Mouse (Mus musculus) midbrain, embryonic 11.5 days (tissue): ENCODE data around the gene Fbxw27. TPM values are rescaled to one million over a fixed set of nuclear protein-coding genes. Genes with fewer than 3 reads are reported as not detected.
A peak's percentile ranks its signal among the peaks of the same experiment; 100 is the strongest.
"Not testable (repeated sequence)": the region's sequence is repeated elsewhere in the genome, so short reads cannot be mapped to it uniquely, and the experiment has no call there.

Source experiments
- ATAC-seq: fragments of 200-750 bp; cut with Nextera tagmentation; 2 replicates; pipeline ENCODE4 v1.8.0; 2017; ENCODE audit warnings: moderate TSS enrichment, moderate library complexity; ENCODE audit not compliant: low FRiP score
- DNase-seq: peaks from one replicate; pipeline ENCODE4 v3.0.0; 2015; ENCODE audit warnings: low spot score; ENCODE audit errors: missing footprints
- H3K27ac ChIP-seq: fragments of 300-500 bp; sonication (generic); 2 replicates; pipeline ENCODE4 v1.5.1; 2014; ENCODE audit warnings: low read depth, low read length
- H3K27me3 ChIP-seq: fragments of 300-500 bp; sonication (generic); 2 replicates; pipeline ENCODE4 v1.6.1; 2014; ENCODE audit warnings: mild to moderate bottlenecking, low read length, moderate library complexity, mixed read lengths; ENCODE audit not compliant: control insufficient read depth, insufficient read depth
- H3K36me3 ChIP-seq: fragments of 300-500 bp; sonication (generic); 2 replicates; pipeline ENCODE4 v1.6.1; 2014; ENCODE audit warnings: mild to moderate bottlenecking, low read length, moderate library complexity, mixed read lengths; ENCODE audit not compliant: control insufficient read depth, insufficient read depth
- H3K4me1 ChIP-seq: fragments of 300-500 bp; sonication (generic); 2 replicates; pipeline ENCODE4 v1.6.1; 2014; ENCODE audit warnings: low read length; ENCODE audit not compliant: control insufficient read depth, insufficient read depth
- H3K4me2 ChIP-seq: fragments of 300-500 bp; sonication (generic); 2 replicates; pipeline ENCODE4 v1.6.1; 2014; ENCODE audit warnings: mild to moderate bottlenecking, moderate library complexity
- H3K4me3 ChIP-seq: fragments of 300-500 bp; sonication (generic); 2 replicates; pipeline ENCODE4 v1.5.1; 2014; ENCODE audit warnings: low read depth, low read length
- H3K9ac ChIP-seq: fragments of 300-500 bp; sonication (generic); 2 replicates; pipeline ENCODE4 v1.6.1; 2014; ENCODE audit warnings: low read length
- H3K9me3 ChIP-seq: fragments of 300-500 bp; sonication (generic); 2 replicates; pipeline ENCODE4 v1.6.1; 2016; ENCODE audit warnings: low read length; ENCODE audit not compliant: control insufficient read depth
- WGBS: fragments of 180-500 bp; shearing (Covaris S2); extraction: QIAGEN DNeasy Blood & Tissue Kit; methylation state at CpG from one replicate; pipeline ENCODE4 v1.1.7; 2014; 5-methylcytosine and 5-hydroxymethylcytosine counted together
- polyA plus RNA-seq: library from polyadenylated mRNA; unstranded; fragments of >200 nt; fragmentation: Nextera tagmentation; extraction: Ambion mirVana; gene quantifications from 2 replicates; pipeline ENCODE4 v1.2.1, GENCODE M21; 2014

Fbxw27 gene
- not detected in 2 replicates for polyA plus RNA-seq

- not testable (repeated sequence) for DNase-seq, H3K4me3 ChIP-seq, H3K9ac ChIP-seq, H3K4me1 ChIP-seq, H3K27ac ChIP-seq, H3K4me2 ChIP-seq, H3K9me3 ChIP-seq, H3K27me3 ChIP-seq, H3K36me3 ChIP-seq, ATAC-seq
- 83% methylated on average over 4 of the region's 4 CpGs for WGBS
These were observed at the start of gene Fbxw27 for GRCm38 (mm10) chr9:109790570-109790969. Gene Fbxw27, minus strand, starts transcription at chr9:109790670.

- Histone ChIP-seq H3K4me3 (peak overlapping the region; percentile 63), H3K27ac (no peak overlapping the region), H3K4me2 (peak overlapping the region; percentile 92), H3K9ac (peak overlapping the region; percentile 75), H3K36me3 (no peaks in the 10 kb centered on the region), H3K4me1 (peaks cover 6% of the 10 kb centered on the region; the same call in 1 of the 2 replicates), H3K27me3 (no peaks in the 10 kb centered on the region), H3K9me3 (no peaks in the 10 kb centered on the region)
- ATAC-seq (peak; percentile 57; the same call in 1 of the 2 replicates), DNase-seq (no peak)
- 14% methylated on average over 6 of the region's 6 CpGs for WGBS
These were observed 42.6 kb upstream of the Fbxw27 start for GRCm38 (mm10) chr9:109833088-109833412.

GRCm38 (mm10) chr9:109832391-109833087, 42.1 kb upstream of the Fbxw27 start, which contains the start of gene Nme6:
Gene Nme6, plus strand, starts transcription at chr9:109832749.
- Histone ChIP-seq H3K4me3 (peak within 1 kb of the TSS; percentile 63), H3K4me1 (peaks cover 6% of the 10 kb centered on the region; the same call in 1 of the 2 replicates), H3K36me3 (no peaks in the 10 kb centered on the region), H3K27me3 (no peaks in the 10 kb centered on the region), H3K9ac (peak within 1 kb of the TSS; percentile 75), H3K27ac (no peak within 1 kb of the TSS; the same call in 1 of the 2 replicates), H3K4me2 (peak within 1 kb of the TSS; percentile 92), H3K9me3 (no peaks in the 10 kb centered on the region)
- peak; percentile 98 for ATAC-seq
- DNase-seq: peak; percentile 100
- WGBS: under 1% methylated on average over 32 of the region's 32 CpGs

- ATAC-seq: no peak
- Histone ChIP-seq H3K9me3 (no peaks in the 10 kb centered on the region), H3K4me3 (no peak overlapping the region), H3K9ac (no peak overlapping the region), H3K27ac (no peak overlapping the region), H3K4me2 (no peak overlapping the region), H3K36me3 (no peaks in the 10 kb centered on the region), H3K27me3 (no peaks in the 10 kb centered on the region), H3K4me1 (no peaks in the 10 kb centered on the region)
- WGBS: 76% methylated on average over 5 of the region's 5 CpGs
- DNase-seq: no peak
These were observed 35.7 kb upstream of the Fbxw27 start for GRCm38 (mm10) chr9:109826181-109826580.

- Histone ChIP-seq H3K36me3 (no peaks in the 10 kb centered on the region), H3K27ac (no peak overlapping the region), H3K9ac (no peak overlapping the region), H3K9me3 (no peaks in the 10 kb centered on the region), H3K4me3 (no peak overlapping the region), H3K27me3 (no peaks in the 10 kb centered on the region), H3K4me1 (no peaks in the 10 kb centered on the region), H3K4me2 (no peak overlapping the region)
- no peak for DNase-seq
- ATAC-seq: no peak
- 68% methylated on average over 4 of the region's 4 CpGs for WGBS
These were observed 35.3 kb upstream of the Fbxw27 start for GRCm38 (mm10) chr9:109825739-109826138.

GRCm38 (mm10) chr9:109816341-109816740, 25.9 kb upstream of the Fbxw27 start:
- Histone ChIP-seq H3K4me2 (no peak overlapping the region), H3K36me3 (no peaks in the 10 kb centered on the region), H3K9ac (no peak overlapping the region), H3K27ac (no peak overlapping the region), H3K4me3 (no peak overlapping the region), H3K27me3 (no peaks in the 10 kb centered on the region), H3K4me1 (no peaks in the 10 kb centered on the region), H3K9me3 (no peaks in the 10 kb centered on the region)
- 74% methylated on average over 6 of the region's 6 CpGs for WGBS
- DNase-seq (no peak), ATAC-seq (no peak)

- Histone ChIP-seq H3K4me2 (no peak overlapping the region), H3K27me3 (no peaks in the 10 kb centered on the region), H3K36me3 (no peaks in the 10 kb centered on the region), H3K4me1 (no peaks in the 10 kb centered on the region), H3K9ac (no peak overlapping the region), H3K9me3 (no peaks in the 10 kb centered on the region), H3K4me3 (no peak overlapping the region), H3K27ac (no peak overlapping the region)
- ATAC-seq (no peak), DNase-seq (no peak)
- WGBS: 58% methylated on average over 7 of the region's 7 CpGs
These were observed 23.0 kb upstream of the Fbxw27 start for GRCm38 (mm10) chr9:109813424-109813823.

- no peak within 1 kb of the TSS for H3K27ac ChIP-seq
- ATAC-seq (no peak), DNase-seq (no peak)
- no peak within 1 kb of the TSS for H3K9ac ChIP-seq
- no peaks in the 10 kb centered on the region for H3K27me3 ChIP-seq
- no peak within 1 kb of the TSS for H3K4me2 ChIP-seq
- WGBS: 65% methylated on average over 1 of the region's 1 CpGs
- no peaks in the 10 kb centered on the region for H3K36me3 ChIP-seq
- no peaks in the 10 kb centered on the region for H3K4me1 ChIP-seq
- no peaks in the 10 kb centered on the region for H3K9me3 ChIP-seq
- H3K4me3 ChIP-seq: no peak within 1 kb of the TSS
These were observed 21.5 kb upstream of the Fbxw27 start, which contains the start of gene Spink8 for GRCm38 (mm10) chr9:109811980-109812379. Gene Spink8, plus strand, starts transcription at chr9:109812280.

- no peak overlapping the region for H3K9ac ChIP-seq
- H3K27me3 ChIP-seq: no peaks in the 10 kb centered on the region
- no peak overlapping the region for H3K27ac ChIP-seq
- no peaks in the 10 kb centered on the region for H3K4me1 ChIP-seq
- no peak for ATAC-seq
- H3K4me2 ChIP-seq: no peak overlapping the region
- no peak overlapping the region for H3K4me3 ChIP-seq
- DNase-seq: no peak
- no peaks in the 10 kb centered on the region for H3K36me3 ChIP-seq
- 61% methylated on average over 3 of the region's 3 CpGs for WGBS
- H3K9me3 ChIP-seq: no peaks in the 10 kb centered on the region
These were observed 17.4 kb upstream of the Fbxw27 start for GRCm38 (mm10) chr9:109807898-109808297.
